Mouse (Mus musculus) brain, embryonic 14.5 days (tissue): Measurements from ENCODE around the gene Sorbs2.

Experiments used
- CTCF ChIP-seq: fragments of 200-500 bp; IDR thresholded peaks from 2 replicates; pipeline ENCODE4 v1.5.1; 2012; ENCODE audit warnings: inconsistent platforms, mild to moderate bottlenecking, moderate library complexity, borderline replicate concordance; ENCODE audit not compliant: insufficient read depth, insufficient read length; ENCODE audit errors: extremely low read depth
- POLR2A ChIP-seq: fragments of 200-500 bp; IDR thresholded peaks from 2 replicates; pipeline ENCODE4 v1.6.1; 2012; ENCODE audit warnings: mild to moderate bottlenecking, inconsistent platforms, borderline replicate concordance; ENCODE audit not compliant: poor library complexity, insufficient read depth, insufficient read length, severe bottlenecking; ENCODE audit errors: extremely low read depth

DNA sequence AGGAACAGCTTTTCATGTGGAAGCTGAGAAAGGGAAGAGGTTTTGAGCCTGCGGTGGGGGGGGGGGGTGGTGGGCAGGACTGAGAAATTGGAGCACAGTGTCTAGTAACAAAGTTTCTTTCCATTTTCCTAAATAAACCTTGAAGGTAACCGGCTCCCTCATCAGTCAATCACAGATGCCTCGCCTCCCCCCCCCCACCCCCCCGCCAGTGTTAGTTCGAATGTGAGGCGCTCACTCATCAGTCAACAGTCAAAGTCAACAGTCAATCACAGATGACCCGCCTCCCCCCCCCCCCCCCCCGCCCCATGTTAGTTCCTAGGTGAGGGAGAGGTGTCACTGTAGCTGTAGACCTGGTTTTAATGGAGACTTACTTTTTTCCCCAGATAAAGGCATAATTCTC, 123.4 kb downstream of the Sorbs2 start:
- TF ChIP-seq CTCF (no peak), POLR2A (no peak)
